Mouse (Mus musculus) naive thymus-derived CD4-positive, alpha-beta T cell, adult 5 months (primary cell): Measurements from ENCODE around the gene Zfp667. TPM values are rescaled to one million over a fixed set of nuclear protein-coding genes. Genes with fewer than 3 reads are reported as not detected.

Experiments used
- polyA plus RNA-seq: library from polyadenylated mRNA; unstranded; fragments of 100-300 nt; shearing (Covaris generic); gene quantifications from one replicate; pipeline ENCODE4 v1.2.1, GENCODE M21; 2017

Gene Zfp667
- 3.5 TPM for polyA plus RNA-seq

DNA sequence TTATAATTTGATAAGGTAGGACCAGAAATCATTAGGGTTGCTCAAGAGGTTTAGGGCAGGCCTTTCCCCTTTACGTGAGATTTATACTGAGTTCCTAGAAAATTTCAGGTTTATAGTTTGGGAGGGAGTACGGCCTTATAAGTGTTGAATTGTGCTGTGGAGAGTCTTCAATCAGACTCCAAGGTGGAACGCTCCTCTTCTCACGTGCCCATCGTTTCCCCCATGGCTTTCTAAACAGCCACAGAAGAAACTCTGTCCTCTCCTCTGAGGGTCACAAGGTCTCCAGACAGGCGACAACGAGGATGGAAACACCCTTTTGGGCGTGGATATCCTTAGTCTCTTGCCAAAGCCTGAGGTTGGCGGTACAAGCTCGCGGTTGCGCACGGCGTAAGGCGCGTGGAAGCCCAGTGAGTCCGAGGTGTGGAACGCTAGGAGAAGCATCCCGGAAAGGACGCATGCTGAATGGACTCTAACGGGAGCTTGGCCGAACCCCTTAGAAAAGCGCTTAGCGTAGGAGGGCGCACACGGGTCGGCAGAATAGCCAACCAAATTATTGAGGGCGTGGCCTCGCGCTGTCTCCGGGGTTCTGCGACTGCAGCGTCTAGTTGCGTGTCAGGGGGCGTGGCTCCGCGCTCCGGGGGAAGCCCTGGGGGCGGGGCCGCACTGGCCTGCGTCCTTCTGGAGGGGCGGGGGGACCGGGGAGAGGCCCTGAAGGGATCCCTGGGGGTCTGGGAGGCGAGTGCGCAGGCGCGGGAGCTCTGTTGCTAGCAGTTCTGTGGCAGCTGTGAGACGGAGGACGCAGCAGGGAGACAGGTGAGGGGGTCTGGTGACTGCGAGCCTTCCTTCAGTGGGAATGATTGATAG is at the start of gene Zfp667:
Gene Zfp667 (plus strand): TSS at position 738 of the 864 bp plus-strand sequence.

DNA sequence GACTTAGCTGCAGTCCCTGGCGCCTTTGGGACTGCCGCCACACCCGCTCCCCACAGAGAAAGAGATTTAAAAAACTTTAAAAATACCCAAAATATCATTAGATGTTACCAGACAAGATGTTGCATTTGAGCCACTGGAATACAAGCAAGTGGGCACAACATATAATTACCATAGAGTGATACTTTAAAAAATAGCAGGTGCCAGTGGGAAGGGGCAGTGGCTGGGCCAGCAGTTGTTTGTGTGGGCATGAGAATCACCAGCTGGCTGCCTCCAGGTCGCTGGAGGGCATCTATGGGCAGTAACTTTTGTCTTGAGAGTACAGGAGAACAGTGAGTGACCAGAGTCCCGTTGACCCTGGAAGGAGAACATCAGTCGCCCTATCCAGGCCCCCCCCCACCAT is 34.0 kb upstream of the Zfp667 start, which contains the start of gene Epp13:
Gene Epp13 (plus strand): TSS at position 301 of the 400 bp plus-strand sequence.

DNA sequence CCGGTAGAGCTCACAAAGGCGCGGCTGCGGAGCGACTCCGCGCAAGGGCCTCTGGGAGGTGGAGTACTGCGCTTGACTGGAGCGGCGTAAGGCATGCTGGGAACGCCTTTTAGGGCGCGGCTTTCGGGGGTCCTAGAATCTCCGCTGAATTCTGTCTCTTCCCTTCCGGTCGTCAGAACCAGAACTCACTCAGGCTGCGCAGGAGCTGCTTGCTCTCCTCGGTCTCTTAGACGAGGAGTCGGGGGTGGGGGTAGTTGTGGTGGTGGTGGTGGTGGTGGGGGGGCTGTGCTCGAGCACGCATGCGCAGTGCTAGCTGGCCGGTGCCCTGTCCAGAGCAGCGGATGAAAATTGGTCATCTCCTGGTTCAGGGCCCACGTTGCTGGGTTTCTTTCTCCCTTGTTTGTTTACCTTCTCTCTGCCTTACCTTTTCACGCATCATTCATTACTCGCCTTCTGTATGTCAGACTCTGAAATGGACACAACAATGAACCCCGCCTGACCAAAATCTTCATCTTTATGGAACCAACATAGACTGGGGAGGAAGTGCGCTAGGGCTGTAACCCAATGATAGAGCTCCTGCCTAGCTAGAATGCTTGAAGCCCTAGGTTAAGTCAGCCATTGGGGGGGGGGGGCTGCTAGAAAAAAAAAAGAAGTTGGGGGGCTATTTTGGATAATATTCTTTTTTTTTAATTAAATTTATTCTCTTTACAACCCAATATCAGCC is 45.0 kb downstream of the Zfp667 start, which contains the start of gene Zfp583:
Gene Zfp583 (minus strand): TSS at position 53 of the 724 bp plus-strand sequence.

DNA sequence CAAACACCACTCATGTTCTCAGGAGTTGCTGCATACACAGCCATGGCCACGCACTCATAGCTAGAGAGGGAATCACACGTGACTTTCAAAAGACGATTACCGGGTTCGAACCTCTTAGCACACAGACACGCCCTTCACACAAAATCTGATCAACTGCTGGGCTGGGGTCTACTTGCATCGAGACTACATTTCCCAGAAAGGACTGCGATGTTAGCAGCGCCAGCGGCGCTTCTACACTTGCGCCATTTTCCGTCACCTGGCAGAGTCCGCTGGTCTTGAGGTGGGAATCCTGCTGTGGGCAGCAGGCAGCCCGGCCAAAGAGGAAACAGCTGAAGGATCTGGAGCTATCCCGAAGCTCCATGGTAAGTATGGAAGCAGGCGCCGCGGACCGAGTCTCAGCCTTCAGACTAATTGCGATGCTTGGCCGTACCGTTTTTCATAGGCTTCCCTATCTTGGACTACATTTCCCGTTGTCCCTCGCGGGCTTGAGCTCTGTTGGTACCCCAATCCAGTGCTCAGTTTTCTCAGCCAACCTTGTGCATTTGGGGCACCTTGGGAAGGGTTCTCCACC is 57.2 kb downstream of the Zfp667 start, which contains the start of gene Gm3854:
Gene Gm3854 (plus strand): TSS at position 259 of the 571 bp plus-strand sequence.

Other genes with a start within 250 kb of the Zfp667 start
- gene Nlrp4c, start 241.4 kb upstream of the Zfp667 start, polyA plus RNA-seq = not detected
- 33.1 TPM for gene Zfp787, start 130.6 kb upstream of the Zfp667 start, polyA plus RNA-seq
- 25.2 TPM for gene Zfp444, start 114.4 kb upstream of the Zfp667 start, polyA plus RNA-seq
- not detected for gene Galp, start 89.5 kb upstream of the Zfp667 start, polyA plus RNA-seq
- not detected for gene Zscan5b, start 64.3 kb upstream of the Zfp667 start, polyA plus RNA-seq
- not detected for gene Epp13, start 33.9 kb upstream of the Zfp667 start, polyA plus RNA-seq
- gene Zfp583, start 44.7 kb downstream of the Zfp667 start, polyA plus RNA-seq = 0.22 TPM
- 0.91 TPM for gene Gm3854, start 57.2 kb downstream of the Zfp667 start, polyA plus RNA-seq
- gene Zfp78, start 76.7 kb downstream of the Zfp667 start, polyA plus RNA-seq = 2.3 TPM
- 9.2 TPM for gene Zfp28, start 96.7 kb downstream of the Zfp667 start, polyA plus RNA-seq
- gene Smim17, start 112.1 kb downstream of the Zfp667 start, polyA plus RNA-seq = not detected
- gene Gm20715, start 123.7 kb downstream of the Zfp667 start, polyA plus RNA-seq = not detected
- not detected for gene Olfr1344, start 152.1 kb downstream of the Zfp667 start, polyA plus RNA-seq
- 0.06 TPM for gene Olfr1336, start 169.6 kb downstream of the Zfp667 start, polyA plus RNA-seq
- gene Olfr1346, start 180.5 kb downstream of the Zfp667 start, polyA plus RNA-seq = not detected
- gene Olfr5, start 200.4 kb downstream of the Zfp667 start, polyA plus RNA-seq = not detected
- gene Olfr1347, start 213.2 kb downstream of the Zfp667 start, polyA plus RNA-seq = not detected
- gene Olfr1348, start 222.2 kb downstream of the Zfp667 start, polyA plus RNA-seq = not detected
- not detected for gene Olfr1349, start 236.4 kb downstream of the Zfp667 start, polyA plus RNA-seq